Mouse (Mus musculus): Measurements from ENCODE around the gene Elovl2.
"Not testable (repeated sequence)": the region's sequence is repeated elsewhere in the genome, so short reads cannot be mapped to it uniquely, and the experiment has no call there.

The Elovl2 gene

DNA sequence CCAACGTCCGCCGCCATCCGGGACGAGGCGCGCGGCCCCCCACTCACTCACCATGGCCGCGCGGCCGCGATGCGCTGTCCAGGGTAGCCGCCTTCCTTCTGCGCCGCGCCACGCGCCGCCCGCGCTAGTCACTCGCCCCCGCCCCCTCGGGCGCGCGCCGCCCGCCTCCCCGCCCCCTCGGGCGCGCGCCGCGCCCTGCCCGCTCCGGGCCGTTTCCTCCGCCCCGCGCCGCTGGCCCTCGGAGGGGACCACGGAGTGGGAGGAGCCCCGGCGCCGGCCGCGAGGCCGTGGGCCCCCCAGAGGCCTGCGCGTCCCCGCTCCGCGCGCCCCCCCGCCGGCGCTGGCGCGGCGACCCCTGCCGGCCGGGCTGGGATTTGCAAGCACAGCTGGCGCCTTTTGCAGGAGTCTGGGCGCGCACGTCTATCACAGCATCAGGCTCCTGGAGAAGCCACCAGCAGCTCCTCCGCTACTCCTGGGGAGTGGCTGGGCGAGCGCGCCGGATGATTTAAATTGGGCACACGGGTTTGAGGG lies at the start of gene Elovl2:
Gene Elovl2, minus strand, starts transcription at position 102 of the 531 bp plus-strand sequence.
- DNase-seq: peak; percentile 87 to 92

DNA sequence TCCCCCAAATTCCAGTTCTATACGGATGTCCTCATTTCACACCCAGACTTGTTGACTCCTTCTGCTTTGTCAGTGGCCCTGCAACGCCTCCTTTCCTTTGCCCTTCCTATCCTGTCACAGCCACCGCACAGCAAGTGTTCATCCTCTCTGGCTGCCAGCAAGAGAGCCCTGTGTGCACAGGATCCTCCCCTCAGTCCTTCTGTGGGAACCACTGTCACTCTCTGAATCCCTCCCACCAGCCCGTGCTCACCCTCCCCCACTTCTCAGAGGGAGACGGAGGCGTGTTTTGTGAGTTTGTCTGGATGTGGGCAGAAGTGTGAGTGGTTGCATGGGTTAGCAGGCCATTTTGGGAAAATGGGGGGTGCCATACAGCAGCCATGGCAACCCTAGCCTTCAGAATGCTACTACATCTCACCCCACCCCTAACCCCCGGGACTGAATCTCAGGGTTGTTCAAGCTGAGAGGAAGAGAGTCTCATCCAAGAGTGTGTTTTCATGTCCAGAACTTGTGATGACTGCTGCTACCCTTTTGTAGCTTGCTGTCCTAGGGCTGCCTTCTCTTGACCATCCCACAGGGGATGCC lies 47.7 kb upstream of the Elovl2 start:
- DNase-seq: peak; percentile 23 to 42

DNA sequence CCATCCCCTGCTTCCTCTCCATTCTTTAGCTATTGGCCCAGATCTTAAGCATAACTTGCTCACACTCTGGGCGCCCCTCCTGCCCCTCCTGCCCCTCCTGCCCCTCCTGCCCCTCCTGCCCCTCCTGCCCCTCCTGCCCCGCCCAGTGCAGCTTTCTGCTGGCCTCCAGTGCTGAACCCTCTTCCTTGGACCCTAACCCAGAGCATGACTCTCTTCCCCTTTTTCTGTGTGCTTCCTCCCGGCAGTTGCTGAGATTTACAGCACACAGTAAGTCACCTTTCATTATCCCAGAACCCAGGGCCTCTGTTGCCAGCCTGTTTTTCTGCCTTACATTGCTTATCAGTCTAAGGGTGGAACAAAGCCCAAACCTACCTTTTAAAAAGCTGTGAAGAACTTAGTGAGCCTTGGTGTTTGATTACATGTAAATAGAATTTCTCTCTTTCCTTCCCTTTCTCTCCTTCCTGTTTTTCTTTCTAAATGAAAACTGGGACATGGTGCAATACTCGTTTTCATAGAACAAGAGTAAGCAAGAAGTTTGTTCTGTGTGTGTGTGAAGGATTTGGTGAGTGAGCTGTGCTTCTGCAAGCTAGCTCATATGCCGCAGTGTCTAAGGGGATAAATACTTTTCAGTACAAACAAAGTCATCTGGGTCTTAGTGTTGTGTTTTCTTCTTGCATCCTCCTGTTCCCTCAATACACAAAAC lies 43.2 kb upstream of the Elovl2 start:
- no peak for DNase-seq

DNA sequence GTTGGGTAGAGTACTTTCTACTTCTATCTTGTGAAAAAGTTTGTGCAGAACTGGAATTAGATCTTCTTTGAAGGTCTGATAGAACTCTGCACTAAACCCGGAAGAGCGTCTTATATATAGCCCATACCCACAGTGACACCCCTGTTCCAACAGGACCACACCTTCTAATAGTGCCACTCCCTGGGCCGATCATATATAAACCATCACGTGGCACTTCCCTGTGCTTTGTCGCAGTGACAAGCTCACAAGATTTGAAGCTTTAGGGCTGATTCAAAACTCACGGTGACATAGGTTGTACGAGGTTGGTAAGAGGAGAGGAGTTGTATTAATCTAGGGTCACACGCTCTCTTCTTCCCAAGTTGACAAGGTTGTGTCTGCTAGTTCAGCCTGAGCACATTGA lies 41.4 kb upstream of the Elovl2 start:
- not testable (repeated sequence) for DNase-seq

DNA sequence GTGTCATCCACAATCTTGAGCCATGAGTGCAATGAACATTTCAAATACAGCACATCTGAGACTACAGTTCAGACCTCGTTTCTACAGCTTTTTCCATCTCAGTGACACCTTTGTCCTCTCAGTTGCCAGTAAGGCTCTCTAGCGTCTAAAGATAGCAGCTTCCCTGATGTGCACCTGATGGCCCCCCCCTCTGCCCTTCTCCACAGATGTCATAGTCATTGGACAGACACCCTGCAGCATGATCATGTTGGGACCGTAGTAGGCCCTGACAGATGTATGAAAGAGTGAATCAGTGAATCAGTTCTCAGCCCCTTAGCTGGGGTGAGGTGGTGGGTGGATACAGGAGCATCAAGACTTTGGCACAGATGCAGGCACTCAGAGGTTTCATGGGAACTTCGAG lies 37.6 kb upstream of the Elovl2 start:
- no peak for DNase-seq

DNA sequence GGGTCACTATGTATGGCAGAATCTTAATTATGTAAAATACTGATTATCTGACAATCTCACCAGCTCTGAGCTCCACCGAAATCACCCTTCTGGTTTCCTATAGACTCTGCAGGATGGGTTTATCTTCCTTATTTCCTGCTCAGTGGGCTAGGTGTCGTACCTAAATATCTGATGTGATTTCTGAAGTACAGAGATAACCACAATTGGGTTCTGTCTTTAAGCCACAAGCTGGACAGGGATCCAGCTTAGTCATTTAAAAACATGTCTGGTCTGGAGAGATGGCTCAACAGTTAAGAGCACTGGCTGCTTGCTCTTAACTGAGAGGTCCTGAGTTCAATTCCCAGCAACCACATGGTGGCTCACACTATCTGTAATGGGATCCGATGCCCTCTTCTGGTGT lies 36.8 kb upstream of the Elovl2 start:
- no peak for DNase-seq

DNA sequence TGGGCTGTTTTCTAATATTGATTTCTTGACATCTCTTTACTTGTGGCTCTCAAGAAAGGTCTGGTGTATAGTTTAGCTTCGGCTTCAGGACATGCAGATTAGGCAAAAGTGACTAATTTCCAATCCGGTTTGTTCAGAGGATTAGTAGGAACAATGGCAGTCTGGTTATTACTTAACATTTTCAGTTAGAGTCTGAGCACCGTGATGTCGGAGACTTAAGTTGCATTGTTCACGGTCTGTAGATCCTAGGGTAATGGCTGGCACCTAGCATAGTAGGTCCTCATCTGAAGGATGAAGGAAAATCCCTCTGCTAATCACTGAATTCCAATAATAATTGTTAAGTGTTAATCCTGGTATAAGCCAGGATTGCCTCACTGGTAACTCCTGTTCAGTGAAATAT lies 35.9 kb upstream of the Elovl2 start:
- no peak for DNase-seq

DNA sequence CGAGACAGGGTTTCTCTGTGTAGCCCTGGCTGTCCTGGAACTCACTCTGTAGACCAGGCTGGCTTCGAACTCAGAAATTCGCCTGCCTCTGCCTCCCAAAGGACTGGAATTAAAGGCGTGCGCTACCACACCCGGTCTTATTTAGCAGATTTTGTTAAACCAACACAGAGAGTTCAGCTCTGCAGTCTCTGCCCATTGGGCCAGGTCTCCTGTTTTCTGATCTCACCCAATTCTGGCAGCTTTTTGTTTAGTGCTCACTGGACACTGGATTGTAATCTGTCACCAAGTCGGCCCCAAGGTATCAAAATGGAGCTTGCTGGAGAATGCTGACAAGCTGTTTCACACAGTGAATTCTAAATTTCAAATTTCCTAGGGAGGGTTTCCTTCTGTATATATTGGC lies 32.5 kb upstream of the Elovl2 start:
- DNase-seq: no peak

DNA sequence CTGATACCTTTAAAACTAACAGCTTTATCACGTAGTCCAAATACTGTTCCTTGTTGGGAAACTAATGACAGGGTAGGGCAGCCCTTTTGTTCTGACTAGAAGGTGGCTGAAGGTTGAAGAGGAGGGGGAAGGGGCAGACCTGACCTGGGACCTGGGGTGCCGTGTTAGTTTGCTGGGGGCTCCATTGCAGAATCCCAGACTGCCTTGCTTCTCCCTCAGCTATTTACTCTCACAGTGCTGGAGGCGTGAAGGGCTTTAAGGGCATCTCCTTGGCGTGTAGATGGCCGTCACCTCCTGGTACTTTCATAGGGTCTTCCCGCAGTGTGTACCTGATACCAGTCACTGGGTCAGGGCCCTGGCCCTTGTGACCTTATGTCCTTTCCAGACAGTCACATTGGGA lies 31.9 kb upstream of the Elovl2 start:
- no peak for DNase-seq

DNA sequence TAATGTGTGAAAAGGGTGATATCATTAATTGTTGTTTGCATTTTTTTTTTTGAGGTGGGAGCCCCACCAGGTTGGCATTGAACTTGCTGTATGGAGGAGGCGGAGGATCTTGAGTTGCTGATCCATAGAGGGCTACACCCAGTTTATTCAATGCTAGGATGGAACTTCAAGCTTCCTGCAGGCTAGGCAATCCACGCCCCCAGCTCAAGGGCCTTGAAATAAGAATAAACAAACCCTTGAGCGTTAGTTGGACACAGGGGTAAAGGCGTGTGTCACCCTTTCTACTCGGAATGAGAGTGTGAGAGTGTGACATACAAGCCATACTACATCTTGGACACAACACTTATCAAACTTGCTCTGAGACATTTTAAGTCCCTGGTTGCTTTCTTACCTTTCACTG lies 31.5 kb upstream of the Elovl2 start:
- DNase-seq: no peak

DNA sequence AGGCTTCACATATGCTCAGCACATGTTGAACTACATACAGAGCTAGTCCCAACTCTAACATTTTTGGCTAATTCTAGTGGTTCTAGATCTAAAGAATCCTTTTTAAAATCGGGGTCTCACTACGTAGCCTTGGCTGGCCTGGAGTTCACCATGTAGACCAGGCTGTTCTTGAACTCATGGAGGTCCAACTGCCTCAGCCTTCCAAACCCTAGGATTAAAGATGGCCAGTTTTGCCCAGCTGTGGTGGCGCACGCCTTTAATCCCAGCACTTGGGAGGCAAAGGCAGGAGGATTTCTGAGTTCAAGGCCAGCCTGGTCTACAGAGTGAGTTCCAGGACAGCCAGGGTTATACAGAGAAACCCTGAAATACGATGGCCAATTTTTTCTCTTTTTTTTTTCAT lies 31.0 kb upstream of the Elovl2 start:
- DNase-seq: not testable (repeated sequence)

DNA sequence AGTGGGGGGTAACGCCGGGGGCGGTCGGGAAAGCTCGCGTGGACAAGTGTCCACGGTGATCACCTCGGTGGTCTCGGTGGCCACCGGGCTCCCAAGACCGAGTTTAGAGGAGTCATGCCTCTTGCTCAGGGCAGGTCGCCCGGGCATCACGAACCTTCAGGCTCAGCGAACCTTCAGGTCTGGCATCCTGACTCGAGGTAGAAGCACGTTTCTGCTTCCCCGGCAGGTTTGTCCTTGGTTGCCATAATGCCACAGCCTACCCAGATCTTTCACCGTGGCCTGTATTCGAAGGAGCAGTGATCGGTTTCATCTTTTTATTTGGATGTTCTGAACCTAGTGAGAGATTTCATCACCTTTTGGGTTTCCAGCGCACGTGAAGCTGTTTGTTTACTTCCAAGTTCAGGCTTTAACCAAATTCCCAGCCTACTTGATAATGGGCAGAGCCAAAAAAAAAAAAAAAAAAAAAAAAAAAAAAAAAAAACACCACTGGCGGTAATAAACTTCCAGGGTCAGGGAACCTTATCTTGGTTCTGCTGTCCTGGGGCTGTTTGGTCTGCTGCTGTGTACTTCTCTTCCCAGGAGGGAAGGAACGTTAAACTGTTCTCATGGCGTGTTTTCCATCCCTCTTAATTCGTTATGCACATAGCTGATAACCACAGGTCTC lies 30.2 kb upstream of the Elovl2 start:
- no peak for DNase-seq

DNA sequence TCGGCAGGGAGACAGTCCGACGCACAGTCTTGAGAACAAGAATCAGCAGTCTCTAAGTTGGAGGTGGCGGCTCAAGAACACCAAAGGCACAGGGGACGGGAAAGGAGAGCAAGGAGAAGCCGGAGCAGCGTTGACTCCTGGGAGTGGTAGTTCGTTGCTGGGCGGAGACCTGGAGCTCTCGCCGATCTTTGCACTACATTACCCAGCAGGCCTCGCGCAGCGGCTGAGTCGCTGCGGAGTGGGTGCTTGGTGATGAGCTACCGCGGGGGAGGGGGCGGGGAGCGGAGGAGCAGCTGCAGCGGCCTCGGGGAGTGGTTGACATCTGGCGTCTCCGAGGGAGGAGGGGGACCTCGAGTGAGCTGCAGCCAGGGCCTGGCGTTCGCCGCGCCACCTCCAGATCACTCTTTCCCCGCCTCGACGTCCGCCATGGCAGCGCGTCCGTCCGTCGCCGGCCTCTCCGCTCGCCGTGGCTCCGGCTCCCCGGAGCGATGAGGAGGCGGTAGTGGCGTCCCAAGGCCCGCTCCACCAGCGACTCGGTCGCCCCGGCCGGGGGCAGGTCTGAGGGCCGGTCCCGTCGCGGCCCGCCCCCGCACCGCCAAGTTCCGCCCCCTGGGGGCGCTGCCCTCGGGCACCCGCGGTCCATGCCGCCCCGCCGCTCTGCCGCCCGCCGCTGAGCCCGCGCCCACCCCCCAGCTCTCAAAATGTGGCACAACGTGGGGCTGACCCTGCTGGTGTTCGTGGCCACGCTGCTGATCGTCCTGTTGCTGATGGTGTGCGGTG lies 29.5 kb upstream of the Elovl2 start, which contains the start of gene Smim13:
Gene Smim13, plus strand, starts transcription at position 307 of the 780 bp plus-strand sequence.
- DNase-seq: peak; percentile 94 to 97

DNA sequence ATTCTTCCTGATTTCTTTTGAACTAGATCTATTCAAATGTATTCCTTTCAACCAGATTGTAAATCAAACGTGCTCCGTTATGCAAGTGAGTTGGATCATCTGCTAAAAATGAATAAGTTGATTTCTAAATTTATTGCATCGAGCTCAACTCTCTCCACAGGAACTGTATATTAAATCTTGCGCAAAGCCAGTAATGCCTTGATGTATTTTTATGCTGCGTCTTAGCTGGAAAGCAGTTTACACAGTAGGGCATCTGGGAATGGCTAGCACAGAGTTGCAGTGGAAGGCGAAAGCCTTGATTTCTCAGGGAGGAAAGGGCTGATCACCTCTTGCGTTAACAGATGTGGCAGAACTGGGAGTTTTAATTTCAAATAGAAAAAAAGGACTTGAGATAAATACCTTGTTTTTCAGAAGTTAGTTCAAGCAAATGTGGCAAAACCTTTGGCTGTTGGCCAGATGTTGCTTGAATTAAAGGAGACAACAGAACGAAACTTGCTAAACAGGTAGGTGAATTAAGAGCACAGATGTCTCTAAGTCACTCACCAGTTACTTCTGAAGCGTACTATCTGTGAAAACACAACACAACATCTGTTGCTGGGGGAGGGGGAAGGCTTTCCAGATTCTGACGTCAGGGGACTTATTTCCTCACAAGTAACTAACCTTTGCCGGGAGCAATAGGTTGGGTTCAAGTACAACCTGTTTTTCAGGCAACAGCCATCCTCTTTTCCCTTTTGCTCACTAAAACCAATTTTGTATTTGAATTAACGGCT lies 28.7 kb upstream of the Elovl2 start:
- DNase-seq: peak in 1 of 2 experiments; percentile 15

DNA sequence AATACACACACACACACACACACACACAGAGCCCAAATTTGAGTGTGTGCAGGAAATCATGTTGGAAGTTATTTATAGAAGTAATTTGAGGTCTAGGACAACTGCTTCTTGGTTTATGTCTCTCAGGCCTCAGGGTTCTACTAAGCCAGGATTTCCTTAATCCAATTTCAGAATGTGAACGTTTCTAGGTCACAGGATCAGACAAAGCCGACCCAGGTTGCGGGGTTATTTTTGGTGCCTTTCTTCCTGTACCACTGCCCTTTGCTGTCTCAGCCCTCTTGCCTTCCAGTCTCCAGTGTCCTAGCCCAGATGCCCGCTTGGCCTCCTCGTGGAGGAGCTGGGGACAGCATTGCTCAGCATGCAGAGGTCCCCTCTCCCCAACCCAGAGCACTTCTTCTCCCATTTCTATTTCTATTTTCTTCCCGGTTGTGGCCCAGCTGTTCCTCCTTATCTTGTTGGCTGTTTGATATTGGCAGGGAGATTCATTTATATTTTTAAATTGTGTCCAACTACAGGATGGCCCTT lies 24.2 kb upstream of the Elovl2 start:
- DNase-seq: peak in 1 of 2 experiments; percentile 32

DNA sequence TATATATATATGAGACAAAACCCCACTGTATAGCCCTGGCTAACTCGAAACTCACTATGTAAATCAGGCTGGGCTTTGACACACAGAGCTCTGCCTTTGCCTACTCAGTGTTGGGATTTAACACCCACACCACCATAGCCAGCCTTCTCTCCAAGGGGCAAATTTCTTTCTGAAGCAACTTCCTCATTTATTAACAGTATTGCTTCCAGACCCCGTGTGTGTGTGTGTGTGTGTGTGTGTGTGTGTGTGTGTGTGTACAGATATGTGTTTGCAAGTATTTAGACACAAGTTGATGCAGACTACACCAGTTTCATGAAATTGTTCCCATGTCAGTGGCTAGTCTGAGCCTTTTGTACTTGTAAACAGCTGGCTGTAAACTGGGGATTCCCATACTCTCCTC lies 21.4 kb upstream of the Elovl2 start:
- DNase-seq: no peak

DNA sequence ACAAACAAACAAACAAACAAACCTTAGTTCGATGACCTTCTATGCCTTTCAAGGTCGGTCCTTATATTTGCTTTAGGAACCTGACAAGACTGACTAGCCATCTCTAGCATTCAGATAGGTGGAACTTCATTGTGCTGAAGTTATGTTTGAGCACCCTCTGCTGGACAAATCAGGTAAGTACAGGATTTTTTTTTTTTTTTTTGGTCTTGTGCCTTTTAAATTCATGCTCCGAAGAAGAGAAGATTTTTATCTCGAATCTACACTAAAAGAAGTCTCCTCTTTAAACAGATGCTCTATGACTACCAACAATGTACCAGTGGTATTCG lies 18.6 kb upstream of the Elovl2 start:
- DNase-seq: no peak

DNA sequence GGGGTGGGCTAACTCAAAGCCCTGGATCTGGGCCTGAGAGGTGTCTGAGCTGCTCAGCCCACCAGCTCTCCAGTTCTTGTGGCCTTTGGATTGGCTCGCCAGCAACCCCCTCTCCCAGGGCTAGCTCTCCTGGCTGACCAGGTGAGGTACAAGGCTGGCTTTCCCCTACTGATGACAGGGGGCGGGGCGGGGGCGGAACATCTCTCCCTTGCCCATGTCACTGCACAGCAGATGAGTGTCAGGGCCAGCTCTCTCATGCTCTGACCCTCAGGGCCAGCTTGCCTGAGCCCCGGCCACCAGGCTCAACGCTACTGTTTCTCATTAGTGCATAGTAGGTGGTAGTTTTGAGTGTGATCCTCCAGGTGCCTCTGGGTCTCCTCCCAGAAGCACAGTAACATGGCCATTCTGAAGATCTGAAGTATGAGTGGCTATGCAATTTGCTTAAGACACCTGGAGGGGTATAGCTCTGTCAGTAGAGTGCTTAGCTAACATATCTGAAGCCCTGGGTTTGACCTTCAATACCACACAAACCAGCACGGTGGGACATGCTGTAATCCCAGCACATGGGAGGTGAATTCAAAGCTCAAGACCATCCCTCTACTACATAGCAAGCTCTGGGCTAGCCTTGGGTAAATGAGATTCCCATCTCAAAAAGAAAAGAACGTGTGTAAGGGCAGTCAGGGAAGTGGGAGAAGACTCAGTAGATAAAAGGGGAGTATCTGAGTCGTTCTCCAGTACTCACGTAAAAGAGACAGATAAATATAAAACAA lies 18.0 kb upstream of the Elovl2 start:
- no peak for DNase-seq

DNA sequence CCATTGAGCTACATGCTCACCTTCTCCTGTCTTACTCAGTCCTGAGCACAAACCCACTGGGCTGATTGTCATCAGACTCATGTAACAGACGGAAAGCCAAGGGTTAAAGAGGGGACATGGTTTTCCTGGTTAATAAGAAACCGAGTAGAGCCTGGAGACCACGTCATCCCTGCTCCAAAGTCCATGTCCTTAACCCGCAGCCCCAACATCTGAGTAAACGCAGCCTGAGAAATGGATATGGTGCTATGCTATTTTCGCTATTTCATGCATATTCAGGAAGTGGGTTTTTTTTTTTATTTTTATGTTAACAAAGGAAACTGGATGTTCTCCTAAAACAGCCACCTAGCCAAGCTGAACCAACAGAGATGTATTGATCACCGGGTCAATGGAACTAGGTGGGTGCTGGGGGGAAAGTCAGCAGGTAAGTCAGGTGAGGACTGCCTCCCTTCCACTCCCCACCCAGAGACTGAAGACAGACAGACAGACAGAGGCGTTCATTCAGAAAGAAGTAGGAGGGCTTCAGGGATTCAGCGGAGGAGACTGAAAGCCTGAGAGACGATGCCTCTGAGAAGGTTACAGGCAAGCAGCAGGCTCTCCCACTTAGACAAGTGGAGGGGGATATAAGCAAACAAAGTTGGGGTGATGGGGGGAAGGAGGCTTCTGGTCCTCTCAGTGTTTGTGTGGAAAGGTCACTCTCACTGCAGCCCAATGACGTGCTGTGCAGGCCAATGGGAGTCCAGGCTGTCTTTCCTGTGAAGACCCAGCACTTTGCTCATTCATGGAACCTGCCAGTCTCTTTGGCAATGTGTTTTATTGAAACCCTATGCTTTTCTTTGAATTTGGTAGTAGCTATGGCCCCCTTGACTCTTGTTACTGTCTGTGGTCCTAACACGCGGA lies 15.9 kb upstream of the Elovl2 start:
- peak in 1 of 2 experiments; percentile 43 for DNase-seq

DNA sequence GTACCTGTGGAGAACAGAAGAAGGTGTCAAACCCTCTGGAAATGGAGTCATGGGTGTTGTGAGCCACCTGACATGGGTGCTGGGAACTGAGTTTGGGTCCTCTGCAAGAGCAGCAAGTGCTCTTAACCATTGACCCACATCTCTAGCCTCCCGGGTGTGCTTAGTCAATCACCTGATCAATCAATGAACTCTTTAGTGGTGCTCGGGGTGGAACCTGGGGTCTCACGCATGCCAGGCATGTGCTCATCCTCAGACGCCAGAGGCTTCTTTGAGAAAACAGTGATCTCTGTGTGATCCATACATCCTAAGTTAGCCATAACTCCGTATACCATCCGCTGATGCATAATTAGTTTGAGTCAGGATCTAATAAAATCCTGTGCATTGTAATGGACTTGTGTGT lies 15.0 kb upstream of the Elovl2 start:
- DNase-seq: no peak
